Mouse (Mus musculus) heart, postnatal 0 days (tissue): ENCODE results near the gene Tnip3.

ENCODE experiments used
- CTCF ChIP-seq: IDR thresholded peaks from 2 replicates; pipeline ENCODE4 v1.5.1; 2016; ENCODE audit warnings: antibody characterized with exemption, control low read depth, low read depth
- EP300 ChIP-seq: IDR thresholded peaks from 2 replicates; pipeline ENCODE4 v1.6.1; 2016; ENCODE audit warnings: antibody characterized with exemption, low read depth

DNA sequence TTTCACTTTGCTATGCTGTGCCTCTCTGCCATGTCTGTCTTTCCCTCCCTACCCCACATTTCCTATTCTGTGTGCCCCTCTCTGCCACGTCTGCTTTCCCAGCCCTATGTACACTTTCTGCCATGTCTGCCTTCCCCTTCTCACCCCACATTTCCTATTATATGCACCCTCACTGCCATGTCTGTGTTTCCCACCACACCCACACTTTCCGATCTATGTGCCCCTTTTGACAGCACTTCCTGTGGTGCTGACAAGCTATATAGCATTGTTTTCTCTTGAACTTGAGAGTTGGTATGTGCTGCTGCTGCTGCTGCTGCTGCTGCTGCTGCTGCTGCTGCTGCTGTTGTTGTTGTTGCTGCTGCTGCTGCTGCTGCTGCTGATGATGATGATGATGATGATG lies 136.9 kb downstream of the Tnip3 start:
- TF ChIP-seq CTCF (no peak), EP300 (no peak)
